Mouse (Mus musculus) C2C12 (cell line): ENCODE results near the gene Grid2.

Source experiments
- CTCF ChIP-seq: IDR thresholded peaks from one replicate; pipeline ENCODE4 v1.5.1; 2011; ENCODE audit not compliant: control insufficient read depth, insufficient read depth, insufficient read length
- MAX ChIP-seq: IDR thresholded peaks from one replicate; pipeline ENCODE4 v1.6.1; 2011; ENCODE audit warnings: mild to moderate bottlenecking, control low read depth
- MYOD1 ChIP-seq: IDR thresholded peaks from one replicate; pipeline ENCODE4 v1.6.1; 2011; ENCODE audit warnings: low read depth; ENCODE audit not compliant: control insufficient read depth, insufficient read length
- MYOG ChIP-seq: IDR thresholded peaks from one replicate; pipeline ENCODE4 v1.6.1; 2011; ENCODE audit not compliant: control insufficient read depth, insufficient read length; ENCODE audit errors: extremely low read depth
- USF1 ChIP-seq: IDR thresholded peaks from one replicate; pipeline ENCODE4 v1.6.1; 2011; ENCODE audit warnings: low read depth, mild to moderate bottlenecking, control low read depth, moderate library complexity

- TF ChIP-seq CTCF (no peak), USF1 (no peak), MYOG (no peak), MAX (no peak), MYOD1 (no peak)
These were observed 277.2 kb downstream of the Grid2 start for GRCm38 (mm10) chr6:63532901-63533300.
